Mouse (Mus musculus): ENCODE data around the gene Arcn1.

The Arcn1 gene

GRCm38 (mm10) chr9:44745371-44745770 is 22.3 kb downstream of the Arcn1 start:
- no peak for DNase-seq (ENCODE audit: low read depth, low spot score)

- DNase-seq (ENCODE audit: low read depth, low spot score) = no peak
Observed at GRCm38 (mm10) chr9:44740663-44741192, 26.9 kb downstream of the Arcn1 start.

GRCm38 (mm10) chr9:44737240-44737949 is 30.2 kb downstream of the Arcn1 start:
- no peak for DNase-seq (ENCODE audit: low read depth, low spot score)

- no peak for DNase-seq (ENCODE audit: low read depth, low spot score)
Observed at GRCm38 (mm10) chr9:44736301-44736700, 31.3 kb downstream of the Arcn1 start.

- no peak for DNase-seq (ENCODE audit: low read depth, low spot score)
Observed at GRCm38 (mm10) chr9:44735886-44736285, 31.8 kb downstream of the Arcn1 start.

GRCm38 (mm10) chr9:44734524-44735494 is 32.8 kb downstream of the Arcn1 start, which contains the start of gene Phldb1:
Gene Phldb1 (minus strand): TSS chr9:44735198.
- DNase-seq (ENCODE audit: low read depth, low spot score) = no peak

- DNase-seq (ENCODE audit: low read depth, low spot score) = no peak
Observed at GRCm38 (mm10) chr9:44733671-44734523, 33.7 kb downstream of the Arcn1 start.

GRCm38 (mm10) chr9:44732921-44733530 is 34.6 kb downstream of the Arcn1 start:
- no peak for DNase-seq (ENCODE audit: low read depth, low spot score)

GRCm38 (mm10) chr9:44732130-44732549 is 35.5 kb downstream of the Arcn1 start:
- no peak for DNase-seq (ENCODE audit: low read depth, low spot score)

GRCm38 (mm10) chr9:44727441-44727840 is 40.2 kb downstream of the Arcn1 start:
- DNase-seq (ENCODE audit: low read depth, low spot score) = no peak

- no peak for DNase-seq (ENCODE audit: low read depth, low spot score)
Observed at GRCm38 (mm10) chr9:44726431-44727146, 41.1 kb downstream of the Arcn1 start.

- no peak for DNase-seq (ENCODE audit: low read depth, low spot score)
Observed at GRCm38 (mm10) chr9:44724665-44725064, 43.0 kb downstream of the Arcn1 start.

GRCm38 (mm10) chr9:44724223-44724622 is 43.4 kb downstream of the Arcn1 start:
- no peak for DNase-seq (ENCODE audit: low read depth, low spot score)

GRCm38 (mm10) chr9:44723521-44724041 is 44.1 kb downstream of the Arcn1 start:
- DNase-seq (ENCODE audit: low read depth, low spot score) = no peak

- DNase-seq (ENCODE audit: low read depth, low spot score) = no peak
Observed at GRCm38 (mm10) chr9:44723008-44723407, 44.6 kb downstream of the Arcn1 start.

- DNase-seq (ENCODE audit: low read depth, low spot score) = no peak
Observed at GRCm38 (mm10) chr9:44722575-44722974, 45.1 kb downstream of the Arcn1 start.

GRCm38 (mm10) chr9:44721877-44722186 is 45.8 kb downstream of the Arcn1 start:
- DNase-seq (ENCODE audit: low read depth, low spot score) = no peak

- DNase-seq (ENCODE audit: low read depth, low spot score) = peak; percentile 64
Observed at GRCm38 (mm10) chr9:44721154-44721876, 46.3 kb downstream of the Arcn1 start.

- no peak for DNase-seq (ENCODE audit: low read depth, low spot score)
Observed at GRCm38 (mm10) chr9:44720358-44721153, 47.1 kb downstream of the Arcn1 start.

All from embryo, embryonic 11.5 days (tissue).